Mouse (Mus musculus): Measurements from ENCODE around the gene Xkrx.

- no peak for TF ChIP-seq POLR2A (IDR thresholded peaks at IDR 0.05; ENCODE audit: insufficient read depth, low read depth, low read length)
- no peak for TF ChIP-seq CTCF (IDR thresholded peaks at IDR 0.05; ENCODE audit: insufficient read depth, low read depth, low read length)
These were observed 950 bp upstream of the Xkrx start for GRCm38 (mm10) chrX:134162826-134163225.

All from olfactory bulb, adult 2 months (tissue).